Mouse (Mus musculus) thymus, adult 2 months (tissue): Measurements from ENCODE around the gene Chchd10. TPM values are rescaled to one million over a fixed set of nuclear protein-coding genes. Genes with fewer than 3 reads are reported as not detected.

Experiments used
- DNase-seq: peaks from one replicate; pipeline ENCODE4 v3.0.0; 2021
- H3K27ac ChIP-seq: fragments of 200-500 bp; 2 replicates; pipeline ENCODE4 v1.5.1; 2012; ENCODE audit warnings: low read length, control low read depth; ENCODE audit not compliant: control insufficient read depth, insufficient read depth
- H3K27me3 ChIP-seq: fragments of 200-500 bp; 2 replicates; pipeline ENCODE4 v1.6.1; 2012; ENCODE audit warnings: mild to moderate bottlenecking, low read length, moderate library complexity, mixed read lengths; ENCODE audit not compliant: control insufficient read depth, insufficient read depth
- H3K36me3 ChIP-seq: fragments of 200-500 bp; 2 replicates; pipeline ENCODE4 v1.6.1; 2012; ENCODE audit warnings: mild to moderate bottlenecking, low read length, moderate library complexity; ENCODE audit not compliant: control insufficient read depth, insufficient read depth
- H3K4me1 ChIP-seq: fragments of 200-500 bp; replicated peaks from 2 replicates; pipeline ENCODE4 v1.6.1; 2012; ENCODE audit warnings: low read length; ENCODE audit not compliant: control insufficient read depth, insufficient read depth
- H3K4me3 ChIP-seq: fragments of 200-500 bp; 2 replicates; pipeline ENCODE4 v1.5.1; 2012; ENCODE audit warnings: mild to moderate bottlenecking, low read length, control low read depth, moderate library complexity; ENCODE audit not compliant: control insufficient read depth, insufficient read depth
- CTCF ChIP-seq: fragments of 200-500 bp; IDR thresholded peaks from 2 replicates; pipeline ENCODE4 v1.5.1; 2012; ENCODE audit warnings: mild to moderate bottlenecking, control low read depth, low read length, moderate library complexity, borderline replicate concordance; ENCODE audit not compliant: control insufficient read depth, poor library complexity, insufficient read depth; ENCODE audit errors: extremely low read depth
- POLR2A ChIP-seq: fragments of 200-500 bp; IDR thresholded peaks from 2 replicates; pipeline ENCODE4 v1.6.1; 2012; ENCODE audit warnings: mild to moderate bottlenecking, low read length, control low read depth, moderate library complexity; ENCODE audit not compliant: control insufficient read depth, poor library complexity, insufficient read depth; ENCODE audit errors: extremely low read depth
- WGBS: fragments of 180-500 bp; shearing (Covaris S2); methylation state at CpG from one replicate; pipeline ENCODE4 v1.1.7; 2018; 5-methylcytosine and 5-hydroxymethylcytosine counted together
- polyA plus RNA-seq: library from polyadenylated mRNA; depleted of rRNA; stranded (reverse); fragments of >200 nt; gene quantifications from 2 replicates; pipeline ENCODE4 v1.2.3, GENCODE M21; 2012

The Chchd10 gene
- polyA plus RNA-seq, 1 experiment = 198 TPM

GRCm38 (mm10) chr10:75932081-75932678, 750 bp upstream of the Chchd10 start:
- peak overlapping the region; percentile 46 for H3K4me3 ChIP-seq
- WGBS = 3% methylated on average over 44 of the region's 44 CpGs
- H3K27me3 ChIP-seq = peaks cover 4% of the 10 kb centered on the region; the same call in 1 of the 2 replicates
- H3K36me3 ChIP-seq = no peaks in the 10 kb centered on the region
- TF ChIP-seq CTCF = no peak
- TF ChIP-seq POLR2A = no peak
- no peak overlapping the region for H3K27ac ChIP-seq
- peak; percentile 34 for DNase-seq
- peaks cover 17% of the 10 kb centered on the region for H3K4me1 ChIP-seq

DNA sequence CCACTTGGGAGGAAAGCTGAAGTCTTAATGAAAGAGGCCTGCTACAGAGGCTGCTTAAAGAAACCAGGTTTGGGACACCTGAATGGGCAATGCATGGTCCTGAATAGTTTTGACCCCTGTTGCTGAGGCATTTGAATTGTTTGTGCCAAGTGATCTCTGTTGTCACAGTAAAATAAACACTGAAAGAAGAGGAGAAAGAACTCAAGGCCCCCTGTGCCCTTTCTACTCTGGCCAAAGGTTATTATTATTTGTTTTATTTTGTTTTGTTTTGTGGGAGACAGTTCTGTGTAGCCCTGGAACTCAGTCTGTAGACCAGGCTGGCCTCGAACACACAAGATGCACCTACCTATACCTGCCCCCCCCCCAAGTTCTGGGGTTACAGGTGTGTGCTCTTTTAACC, 2.1 kb downstream of the Chchd10 start:
- Histone ChIP-seq H3K4me3 (no peak overlapping the region), H3K36me3 (no peaks in the 10 kb centered on the region), H3K27me3 (peaks cover 4% of the 10 kb centered on the region; the same call in 1 of the 2 replicates), H3K4me1 (peaks cover 17% of the 10 kb centered on the region), H3K27ac (no peak overlapping the region)
- TF ChIP-seq CTCF (no peak), POLR2A (no peak)
- WGBS = 74% methylated on average over 1 of the region's 1 CpGs
- no peak for DNase-seq

DNA sequence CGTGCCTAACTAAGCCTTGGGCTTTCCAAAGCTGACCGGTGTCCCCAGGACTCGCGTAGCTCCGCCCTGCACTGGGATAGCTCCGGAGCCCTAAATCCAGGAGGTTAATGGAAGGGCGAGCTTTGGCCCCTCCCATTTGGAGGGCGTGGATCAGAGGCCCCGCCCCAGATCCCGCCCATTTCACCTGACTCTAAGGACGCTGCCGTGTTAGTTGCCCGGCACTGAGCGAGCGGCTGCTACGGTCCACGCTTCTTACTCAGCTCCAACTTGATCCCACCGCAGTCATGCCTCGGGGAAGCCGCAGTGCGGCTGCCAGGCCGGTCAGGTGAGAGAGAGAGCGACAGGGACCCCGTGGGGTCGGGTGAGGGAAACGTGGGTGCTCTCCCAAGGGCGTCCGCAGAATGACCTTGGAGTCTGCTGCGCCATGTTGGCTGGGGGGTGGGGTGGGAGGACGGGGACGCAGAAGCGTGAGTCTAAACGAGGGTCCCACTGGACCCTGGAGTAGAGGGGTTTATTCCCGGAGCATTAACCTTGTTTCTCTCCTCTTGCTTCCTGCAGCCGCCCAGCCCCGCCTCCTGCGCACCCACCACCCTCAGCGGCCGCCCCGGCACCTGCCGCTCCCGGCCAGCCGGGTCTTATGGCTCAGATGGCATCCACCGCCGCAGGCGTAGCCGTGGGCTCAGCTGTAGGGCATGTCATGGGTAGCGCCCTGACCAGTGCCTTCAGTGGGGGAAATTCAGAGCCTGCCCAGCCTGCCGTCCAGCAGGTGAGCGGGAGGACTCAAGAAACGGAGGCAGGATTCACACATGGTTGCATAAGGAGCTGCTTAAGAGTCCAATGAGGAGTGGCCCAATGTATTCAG, 3.0 kb downstream of the Chchd10 start, which contains the start of gene Mmp11:
Gene Mmp11, minus strand, starts transcription at position 817 of the 862 bp plus-strand sequence.
- H3K27me3 ChIP-seq = peaks cover 2% of the 10 kb centered on the region; the same call in 1 of the 2 replicates
- no peak within 1 kb of the TSS for H3K27ac ChIP-seq
- no peaks in the 10 kb centered on the region for H3K36me3 ChIP-seq
- TF ChIP-seq CTCF = no peak
- DNase-seq = peak; percentile 56
- WGBS = 6% methylated on average over 50 of the region's 51 CpGs
- H3K4me1 ChIP-seq = peaks cover 17% of the 10 kb centered on the region
- peak within 1 kb of the TSS; percentile 75 for H3K4me3 ChIP-seq

GRCm38 (mm10) chr10:75936909-75937667, 4.2 kb downstream of the Chchd10 start:
- no peak for DNase-seq
- TF ChIP-seq CTCF = no peak
- no peak for TF ChIP-seq POLR2A
- Histone ChIP-seq H3K27ac (no peak overlapping the region), H3K4me3 (no peak overlapping the region), H3K27me3 (no peaks in the 10 kb centered on the region; the same call in 1 of the 2 replicates), H3K4me1 (peaks cover 13% of the 10 kb centered on the region), H3K36me3 (no peaks in the 10 kb centered on the region)
- WGBS = 93% methylated on average over 18 of the region's 18 CpGs

GRCm38 (mm10) chr10:75937851-75938643, 5.1 kb downstream of the Chchd10 start:
- no peak for DNase-seq
- 76% methylated on average over 10 of the region's 10 CpGs for WGBS
- no peak for TF ChIP-seq POLR2A
- no peak for TF ChIP-seq CTCF
- H3K4me1 ChIP-seq = peaks cover 7% of the 10 kb centered on the region
- H3K27me3 ChIP-seq = no peaks in the 10 kb centered on the region; the same call in 1 of the 2 replicates
- no peaks in the 10 kb centered on the region for H3K36me3 ChIP-seq
- H3K27ac ChIP-seq = no peak overlapping the region
- no peak overlapping the region for H3K4me3 ChIP-seq
